Mouse (Mus musculus): ENCODE measurements around the gene Sapcd2. TPM values are rescaled to one million over a fixed set of nuclear protein-coding genes. Genes with fewer than 3 reads are reported as not detected.
A peak's percentile ranks its signal among the peaks of the same experiment; 100 is the strongest.
"Not testable (repeated sequence)": the region's sequence is repeated elsewhere in the genome, so short reads cannot be mapped to it uniquely, and the experiment has no call there.

The Sapcd2 gene
- total RNA-seq, 2 experiments from 2014 or later, result 2.1 to 2.7 TPM

DNA sequence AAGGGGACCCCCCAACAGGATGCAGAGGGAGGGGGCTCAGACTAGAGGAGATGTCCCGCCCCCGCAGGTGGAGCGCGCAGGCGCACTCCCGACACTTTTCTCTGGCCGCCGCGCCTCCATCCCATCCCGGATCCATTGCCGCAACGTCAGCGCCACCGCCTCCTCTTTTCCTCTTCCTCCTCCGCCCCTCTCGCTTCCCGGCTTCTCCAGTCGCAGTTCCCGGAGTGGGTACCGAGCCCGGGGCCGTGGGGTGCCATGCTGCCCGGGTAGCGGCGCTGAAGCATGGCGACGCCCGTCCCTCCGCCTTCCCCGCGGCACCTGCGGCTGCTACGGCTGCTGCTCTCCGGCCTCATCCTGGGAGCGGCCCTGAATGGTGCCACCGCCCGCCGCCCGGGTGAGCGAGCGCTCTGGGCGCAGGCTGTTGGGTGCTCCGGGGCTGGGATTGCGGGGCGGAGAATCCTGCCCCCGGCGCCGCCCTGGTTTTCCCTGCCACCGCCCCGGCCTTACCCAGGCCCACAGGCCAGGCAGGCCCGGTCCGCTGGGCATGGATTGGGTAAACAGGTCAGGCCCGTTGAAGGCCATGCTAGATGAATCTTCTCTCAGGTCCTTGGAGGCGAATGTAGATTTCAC, 31.0 kb downstream of the Sapcd2 start:
- intact Hi-C loops (cut with DNase I), result loop anchor here (1.0 to 2.0 kb wide), 3 partner anchors 30 to 85 kb away; partner anchors contain the start of genes Man1b1 and Sapcd2
- no peak for TF ChIP-seq CTCF (IDR thresholded peaks at IDR 0.05)
- Histone ChIP-seq H3K4me3 (peak overlapping the region; percentile 80), H3K27ac (peak overlapping the region; percentile 97)
- peak; percentile 91 to 93 for DNase-seq (ENCODE audit: extremely low spot score in 1 of 2, low spot score in 2 of 2)

DNA sequence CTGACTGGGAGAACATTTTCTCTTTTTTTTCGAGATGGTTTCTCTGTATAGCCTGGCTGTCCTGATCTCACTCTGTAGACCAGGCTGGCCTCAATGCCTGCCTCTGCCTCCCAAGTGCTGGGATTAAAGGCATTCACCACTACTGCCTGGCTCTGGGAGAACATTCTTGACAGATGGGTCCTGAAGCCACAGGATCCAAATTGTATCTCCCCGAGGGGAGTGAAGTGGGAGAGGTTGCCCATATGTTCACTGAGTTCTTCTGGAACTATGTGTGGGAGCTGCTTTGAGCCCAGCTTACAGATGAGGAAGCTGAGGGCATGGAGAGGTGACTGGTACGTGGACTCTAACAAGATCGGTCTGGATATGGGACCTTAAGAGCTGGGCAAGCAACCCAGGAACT, 31.9 kb downstream of the Sapcd2 start:
- TF ChIP-seq CTCF (IDR thresholded peaks at IDR 0.05), result no peak
- intact Hi-C loops (cut with DNase I), result loop anchor here (1.0 to 2.0 kb wide), 3 partner anchors 31 to 86 kb away; partner anchors contain the start of genes Man1b1 and Sapcd2
- no peak for DNase-seq (ENCODE audit: extremely low spot score in 1 of 2, low spot score in 2 of 2)
- Histone ChIP-seq H3K27ac (peak overlapping the region; percentile 57), H3K4me3 (peak overlapping the region; percentile 80)

DNA sequence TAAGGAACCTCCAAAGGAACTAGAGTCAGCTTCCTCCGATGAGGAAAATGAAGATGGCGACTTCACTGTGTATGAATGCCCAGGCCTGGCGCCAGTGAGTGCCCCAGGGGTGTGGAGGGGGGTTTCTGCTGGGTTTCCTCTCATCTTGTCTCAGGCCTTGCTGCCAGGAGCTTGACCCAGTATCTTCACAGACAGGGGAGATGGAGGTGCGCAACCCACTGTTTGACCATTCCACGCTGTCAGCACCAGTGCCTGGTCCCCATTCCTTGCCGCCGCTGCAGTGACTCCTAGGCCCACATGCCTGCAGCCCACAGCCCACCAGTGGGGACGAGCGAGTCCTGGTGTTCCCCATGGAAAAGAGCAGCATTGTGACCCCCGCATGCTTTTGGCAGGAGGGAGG, 36.8 kb downstream of the Sapcd2 start:
- TF ChIP-seq CTCF (IDR thresholded peaks at IDR 0.05), result no peak
- Histone ChIP-seq H3K4me3 (no peak overlapping the region), H3K27ac (no peak overlapping the region)
- intact Hi-C loops (cut with DNase I), result no loop called here
- no peak for DNase-seq (ENCODE audit: extremely low spot score in 1 of 2, low spot score in 2 of 2)

DNA sequence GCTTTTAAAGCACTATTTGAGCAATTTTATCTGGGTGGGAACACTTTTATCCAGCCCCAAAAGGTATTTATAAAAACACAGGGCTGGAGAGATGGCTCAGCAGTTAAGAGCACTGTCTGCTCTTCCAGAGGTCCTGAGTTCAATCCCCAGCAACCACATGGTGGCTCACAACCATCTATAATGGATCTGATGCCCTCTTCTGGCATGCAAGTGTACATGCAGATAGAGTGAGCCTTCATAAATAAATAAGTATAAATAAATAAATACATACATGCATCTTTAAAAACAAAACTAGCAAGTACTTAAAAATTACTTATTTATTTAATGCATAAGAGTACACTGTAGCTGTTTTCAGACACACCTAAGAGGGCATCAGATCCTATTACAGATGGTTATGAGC, 41.3 kb downstream of the Sapcd2 start:
- intact Hi-C loops (cut with DNase I); DNase-seq (ENCODE audit: extremely low spot score in 1 of 2, low spot score in 2 of 2); H3K4me3 ChIP-seq; H3K27ac ChIP-seq: not testable (repeated sequence)
- TF ChIP-seq CTCF (IDR thresholded peaks at IDR 0.05), result peak; percentile 45

- no peak for DNase-seq (ENCODE audit: extremely low spot score in 1 of 2, low spot score in 2 of 2)
- Histone ChIP-seq H3K27ac (no peak overlapping the region), H3K4me3 (no peak overlapping the region)
- intact Hi-C loops (cut with DNase I), result no loop called here
- no peak for TF ChIP-seq CTCF (IDR thresholded peaks at IDR 0.05)
These were observed 45.3 kb downstream of the Sapcd2 start for GRCm38 (mm10) chr2:25417426-25417825.

DNA sequence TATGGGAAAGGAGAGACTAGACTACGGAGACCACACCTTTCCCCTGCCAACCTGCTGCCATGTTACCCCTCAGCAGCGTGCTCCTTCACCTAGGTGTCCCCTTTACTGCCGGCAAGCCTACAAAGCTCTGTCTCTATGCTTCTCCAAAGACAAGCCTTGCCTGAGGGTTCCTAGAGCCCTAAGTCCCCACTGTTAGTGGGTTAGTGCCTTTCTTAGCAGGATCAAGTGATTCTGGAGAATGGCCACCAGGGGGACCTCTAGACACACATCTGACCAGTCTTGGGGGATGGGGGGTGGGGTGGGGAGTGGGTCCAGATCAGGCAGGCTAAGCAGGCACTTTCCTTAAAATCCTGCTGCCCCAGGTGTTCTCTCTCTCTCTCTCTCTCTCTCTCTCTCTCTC, 49.8 kb downstream of the Sapcd2 start:
- no peak for DNase-seq (ENCODE audit: extremely low spot score in 1 of 2, low spot score in 2 of 2)
- Histone ChIP-seq H3K4me3 (no peak overlapping the region), H3K27ac (no peak overlapping the region)
- intact Hi-C loops (cut with DNase I), result no loop called here
- peak; percentile 55 for TF ChIP-seq CTCF (IDR thresholded peaks at IDR 0.05)

GRCm38 (mm10) chr2:25422587-25423410, 50.7 kb downstream of the Sapcd2 start, which contains the start of gene Fut7:
TSS of gene Fut7 (plus strand) at chr2:25423267.
- Histone ChIP-seq H3K4me3 (no peak within 1 kb of the TSS), H3K27ac (no peak within 1 kb of the TSS)
- intact Hi-C loops (cut with DNase I), result no loop called here
- TF ChIP-seq CTCF (IDR thresholded peaks at IDR 0.05), result no peak
- DNase-seq (ENCODE audit: extremely low spot score in 1 of 2, low spot score in 2 of 2), result no peak

DNA sequence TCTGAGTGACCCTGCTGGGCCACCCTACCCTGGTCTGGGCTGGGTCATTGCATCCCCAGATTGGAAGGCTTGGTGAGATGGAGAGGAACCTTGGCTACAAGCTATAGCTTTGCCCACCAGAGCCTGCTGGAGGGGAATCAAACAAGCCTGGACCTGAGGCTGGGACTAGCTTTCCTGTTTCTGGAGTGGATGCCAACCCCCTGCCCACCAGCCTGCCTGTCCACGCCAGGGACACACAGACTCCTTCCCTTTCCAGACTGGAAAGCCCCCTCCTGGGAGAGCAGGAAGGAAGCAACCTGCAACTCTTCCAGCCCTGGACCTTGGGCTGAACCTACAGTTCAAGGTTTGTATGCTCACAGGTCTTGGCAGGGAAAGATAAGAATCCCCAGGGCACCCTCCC, 51.5 kb downstream of the Sapcd2 start:
- intact Hi-C loops (cut with DNase I), result no loop called here
- no peak for TF ChIP-seq CTCF (IDR thresholded peaks at IDR 0.05)
- no peak for DNase-seq (ENCODE audit: extremely low spot score in 1 of 2, low spot score in 2 of 2)

DNA sequence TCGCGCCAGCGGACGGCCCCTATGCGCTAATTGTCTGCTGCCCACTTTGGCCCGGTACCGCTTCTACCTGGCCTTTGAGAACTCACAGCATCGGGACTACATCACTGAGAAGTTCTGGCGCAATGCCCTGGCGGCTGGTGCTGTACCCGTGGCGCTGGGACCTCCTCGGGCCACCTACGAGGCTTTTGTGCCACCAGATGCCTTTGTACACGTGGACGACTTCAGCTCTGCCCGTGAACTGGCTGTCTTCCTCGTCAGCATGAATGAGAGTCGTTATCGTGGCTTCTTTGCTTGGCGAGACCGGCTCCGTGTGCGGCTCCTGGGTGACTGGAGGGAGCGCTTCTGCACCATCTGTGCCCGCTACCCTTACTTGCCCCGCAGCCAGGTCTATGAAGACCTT, 53.4 kb downstream of the Sapcd2 start:
- DNase-seq (ENCODE audit: extremely low spot score in 1 of 2, low spot score in 2 of 2), result no peak
- Histone ChIP-seq H3K27ac (no peak overlapping the region), H3K4me3 (no peak overlapping the region)
- intact Hi-C loops (cut with DNase I), result loop anchor here (5.0 kb wide), 1 partner anchor 57 kb away; no protein-coding TSS in a partner anchor
- no peak for TF ChIP-seq CTCF (IDR thresholded peaks at IDR 0.05)

More for the DNA sequence above, 51.5 kb downstream of the Sapcd2 start:
- no peak overlapping the region for H3K4me3 ChIP-seq
- H3K27ac ChIP-seq, result no peak overlapping the region

DNA sequence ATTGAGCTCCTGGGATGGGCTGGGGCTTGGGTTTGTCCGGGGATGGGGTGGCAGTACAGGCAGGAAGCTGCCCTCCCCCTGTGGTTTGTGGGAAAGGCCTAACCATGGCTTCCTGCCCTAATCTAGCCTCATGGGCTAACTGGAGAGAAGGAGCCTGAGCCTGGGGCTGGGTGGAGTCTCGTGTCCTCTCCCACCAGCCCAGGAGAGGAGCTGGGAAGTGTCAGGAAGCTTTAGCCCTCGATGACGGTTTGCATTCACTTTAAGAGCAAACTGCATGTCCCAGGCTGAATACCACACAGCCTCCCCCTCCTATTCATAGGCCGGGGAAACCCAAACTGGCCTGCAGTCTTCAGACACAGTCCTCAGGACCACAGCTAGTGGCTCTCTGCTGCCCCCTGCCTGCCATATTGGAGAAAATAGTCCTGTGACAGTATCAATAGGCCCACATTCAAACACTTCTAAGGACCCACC, 54.6 kb downstream of the Sapcd2 start:
- Histone ChIP-seq H3K4me3 (no peak overlapping the region), H3K27ac (no peak overlapping the region)
- peak; percentile 54 to 63 for DNase-seq (ENCODE audit: extremely low spot score in 1 of 2, low spot score in 2 of 2)
- TF ChIP-seq CTCF (IDR thresholded peaks at IDR 0.05), result peak; percentile 80
- intact Hi-C loops (cut with DNase I), result loop anchor here (2.0 to 5.0 kb wide), 2 partner anchors 56 to 126 kb away; no protein-coding TSS in a partner anchor

GRCm38 (mm10) chr2:25427256-25427655, 55.1 kb downstream of the Sapcd2 start:
- no peak for TF ChIP-seq CTCF (IDR thresholded peaks at IDR 0.05)
- Histone ChIP-seq H3K4me3 (no peak overlapping the region), H3K27ac (no peak overlapping the region)
- DNase-seq (ENCODE audit: extremely low spot score in 1 of 2, low spot score in 2 of 2), result no peak
- intact Hi-C loops (cut with DNase I), result loop anchor here (2.0 to 5.0 kb wide), 2 partner anchors 55 to 126 kb away; no protein-coding TSS in a partner anchor

Other genes starting within 250 kb of the Sapcd2 start
- 10 to 100 TPM; 20.2 to 21.7 TPM for gene Nrarp, start 191.6 kb upstream of the Sapcd2 start, total RNA-seq (2021)
- gene Tor4a, start 175.4 kb upstream of the Sapcd2 start, total RNA-seq (2021), result 1 to 10 TPM; 2.0 to 2.2 TPM
- gene Nelfb, start 160.8 kb upstream of the Sapcd2 start, total RNA-seq (2021), result 10 to 100 TPM; 53.4 to 64.3 TPM
- not detected for gene Stpg3, start 157.7 kb upstream of the Sapcd2 start, total RNA-seq (2021)
- not detected for gene Fam166a, start 153.6 kb upstream of the Sapcd2 start, total RNA-seq (2021)
- gene Tubb4b, start 147.6 kb upstream of the Sapcd2 start, total RNA-seq (2021), result 100 to 1,000 TPM; 317 to 329 TPM
- gene Slc34a3, start 138.0 kb upstream of the Sapcd2 start, total RNA-seq (2021), result not detected
- gene Rnf224, start 135.5 kb upstream of the Sapcd2 start, total RNA-seq (2021), result not detected
- gene Rnf208, start 130.1 kb upstream of the Sapcd2 start, total RNA-seq (2021), result 100 to 1,000 TPM; 249 to 270 TPM
- gene Cysrt1, start 129.9 kb upstream of the Sapcd2 start, total RNA-seq (2021), result not detected
- 1 to 10 TPM; 1.4 to 2.7 TPM for gene AL732309.1, start 125.5 kb upstream of the Sapcd2 start, total RNA-seq (2021)
- 10 to 100 TPM; 35.6 to 41.6 TPM for gene Tmem203, start 116.9 kb upstream of the Sapcd2 start, total RNA-seq (2021)
- gene Tprn, start 109.7 kb upstream of the Sapcd2 start, total RNA-seq (2021), result 10 to 100 TPM; 20.9 to 21.8 TPM
- 10 to 100 TPM; 65.6 to 65.9 TPM for gene Ssna1, start 99.9 kb upstream of the Sapcd2 start, total RNA-seq (2021)
- gene Anapc2, start 99.8 kb upstream of the Sapcd2 start, total RNA-seq (2021), result 10 to 100 TPM; 87.1 to 90.3 TPM
- gene Tmem210, start 84.2 kb upstream of the Sapcd2 start, total RNA-seq (2021), result not detected
- not detected for gene Lrrc26, start 82.4 kb upstream of the Sapcd2 start, total RNA-seq (2021)
- 100 to 1,000 TPM; 452 to 457 TPM for gene Grin1, start 53.1 kb upstream of the Sapcd2 start, total RNA-seq (2021)
- gene Man1b1, start 40.0 kb upstream of the Sapcd2 start, total RNA-seq (2021), result 10 to 100 TPM; 56.0 to 62.4 TPM
- gene Dpp7, start 16.0 kb upstream of the Sapcd2 start, total RNA-seq (2021), result 10 to 100 TPM; 32.2 to 33.9 TPM
- 10 to 100 TPM; 15.8 to 24.9 TPM for gene Uap1l1, start 6.6 kb upstream of the Sapcd2 start, total RNA-seq (2021)
- gene Entpd2, start 23.6 kb downstream of the Sapcd2 start, total RNA-seq (2021), result 10 to 100 TPM; 11.5 to 13.1 TPM
- gene Npdc1, start 27.0 kb downstream of the Sapcd2 start, total RNA-seq (2021), result 100 to 1,000 TPM; 337 to 366 TPM
- gene Fut7, start 50.9 kb downstream of the Sapcd2 start, total RNA-seq (2021), result under 1 TPM in 1 of 2 experiments, not detected in 1; 0.43 TPM
- 100 to 1,000 TPM; 160 to 168 TPM for gene Abca2, start 56.4 kb downstream of the Sapcd2 start, total RNA-seq (2021)
- not detected for gene Clic3, start 84.5 kb downstream of the Sapcd2 start, total RNA-seq (2021)
- gene Paxx, start 88.8 kb downstream of the Sapcd2 start, total RNA-seq (2021), result 10 to 100 TPM; 65.9 to 75.3 TPM
- gene Ptgds, start 97.7 kb downstream of the Sapcd2 start, total RNA-seq (2021), result 1,000 to 10,000 TPM; 1,632 to 2,529 TPM
- gene Lcn12, start 121.6 kb downstream of the Sapcd2 start, total RNA-seq (2021), result not detected
- gene Fbxw5, start 128.4 kb downstream of the Sapcd2 start, total RNA-seq (2021), result 100 to 1,000 TPM; 120 to 122 TPM
- gene C8g, start 129.4 kb downstream of the Sapcd2 start, total RNA-seq (2021), result 1 to 10 TPM; 1.4 to 1.5 TPM
- 10 to 100 TPM; 10.4 to 11.0 TPM for gene Traf2, start 174.6 kb downstream of the Sapcd2 start, total RNA-seq (2021)
- gene Edf1, start 185.5 kb downstream of the Sapcd2 start, total RNA-seq (2021), result 100 to 1,000 TPM; 190 to 202 TPM
- gene Mamdc4, start 202.5 kb downstream of the Sapcd2 start, total RNA-seq (2021), result 1 to 10 TPM; 1.8 to 2.6 TPM
- 10 to 100 TPM; 64.0 to 70.5 TPM for gene Phpt1, start 202.9 kb downstream of the Sapcd2 start, total RNA-seq (2021)
- 100 to 1,000 TPM; 102 to 104 TPM for gene Ajm1, start 209.4 kb downstream of the Sapcd2 start, total RNA-seq (2021)
- 100 to 1,000 TPM; 157 to 163 TPM for gene Rabl6, start 236.2 kb downstream of the Sapcd2 start, total RNA-seq (2021)
- not detected for gene Ccdc183, start 245.4 kb downstream of the Sapcd2 start, total RNA-seq (2021)
- gene Tmem141, start 249.7 kb downstream of the Sapcd2 start, total RNA-seq (2021), result 10 to 100 TPM; 21.6 to 22.3 TPM